Mouse (Mus musculus): Measurements from ENCODE around the gene Utrn.

DNA sequence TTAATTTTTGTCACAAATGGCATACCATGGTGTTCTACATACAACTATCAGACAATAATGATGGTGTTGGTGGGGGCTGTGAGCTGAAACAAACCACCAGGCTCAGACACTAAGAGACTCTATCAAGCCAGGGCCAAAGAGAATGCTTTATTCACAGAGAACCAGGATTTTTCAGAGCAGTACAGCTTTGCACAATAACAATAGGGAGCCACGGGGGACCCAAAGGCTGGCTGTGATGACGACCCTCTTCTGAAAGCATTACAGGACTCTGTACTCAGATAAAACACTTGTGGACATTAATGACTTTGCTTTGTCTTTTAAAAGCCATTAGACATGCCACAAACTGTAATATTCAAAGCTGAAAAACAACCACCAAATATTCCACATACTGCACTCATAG lies 273.8 kb downstream of the Utrn start:
- no peak for TF ChIP-seq GATA1 (IDR thresholded peaks at IDR 0.05; ENCODE audit: borderline replicate concordance, low read length)
- TF ChIP-seq CTCF (IDR thresholded peaks at IDR 0.05; ENCODE audit: low read depth, low read length): no peak
- TF ChIP-seq POLR2AphosphoS5 (IDR thresholded peaks at IDR 0.05; ENCODE audit: insufficient replicate concordance, low read depth, low read length): no peak
- TF ChIP-seq TAL1 (conservative IDR thresholded peaks at IDR 0.05; ENCODE audit: low read depth, low read length): no peak
- TF ChIP-seq GATA2 (IDR thresholded peaks at IDR 0.05; ENCODE audit: borderline replicate concordance, low read depth, low read length): no peak
